Mouse (Mus musculus) brain, adult 2 months (tissue): ENCODE measurements at regions not wholly inside any gene's neighbourhood (a gene's known extent, or its start where the extent isn't known, plus 50 kb on each side); places are given as distances from the start of the nearest gene placed in this dataset.
A peak's percentile ranks its signal among the peaks of the same experiment; 100 is the strongest.

Experiments used
- DNase-seq: peaks from one replicate; pipeline ENCODE4 v3.0.0; 2011; ENCODE audit warnings: low read depth, low spot score

- no peak for DNase-seq
Measured at GRCm38 (mm10) chr19:34421171-34421570, 53.8 kb downstream of the Ch25h start.

- no peak for DNase-seq
Measured at GRCm38 (mm10) chr19:34420293-34420792, 54.6 kb downstream of the Ch25h start.

GRCm38 (mm10) chr19:34407176-34407575 lies 67.8 kb downstream of the Ch25h start:
- DNase-seq, result no peak

GRCm38 (mm10) chr19:34406710-34407109 lies 68.3 kb downstream of the Ch25h start:
- DNase-seq, result no peak

GRCm38 (mm10) chr19:34396276-34396675 lies 78.7 kb downstream of the Ch25h start:
- no peak for DNase-seq

- DNase-seq, result peak; percentile 2
Measured at GRCm38 (mm10) chr19:34389940-34390339, 85.0 kb downstream of the Ch25h start.

GRCm38 (mm10) chr19:34382551-34382950 lies 92.1 kb downstream of the Fas start:
- no peak for DNase-seq
